Mouse (Mus musculus): ENCODE measurements at regions not wholly inside any gene's neighbourhood (a gene's known extent, or its start where the extent isn't known, plus 50 kb on each side); places are given as distances from the start of the nearest gene placed in this dataset.
"Not testable (repeated sequence)": the region's sequence is repeated elsewhere in the genome, so short reads cannot be mapped to it uniquely, and the experiment has no call there.

- DNase-seq (ENCODE audit: low spot score in 2 of 2), result peak in 1 of 2 experiments; percentile 91
These were observed 174.6 kb upstream of the Olfr1324 start for GRCm38 (mm10) chrX:50602881-50603280.

DNA sequence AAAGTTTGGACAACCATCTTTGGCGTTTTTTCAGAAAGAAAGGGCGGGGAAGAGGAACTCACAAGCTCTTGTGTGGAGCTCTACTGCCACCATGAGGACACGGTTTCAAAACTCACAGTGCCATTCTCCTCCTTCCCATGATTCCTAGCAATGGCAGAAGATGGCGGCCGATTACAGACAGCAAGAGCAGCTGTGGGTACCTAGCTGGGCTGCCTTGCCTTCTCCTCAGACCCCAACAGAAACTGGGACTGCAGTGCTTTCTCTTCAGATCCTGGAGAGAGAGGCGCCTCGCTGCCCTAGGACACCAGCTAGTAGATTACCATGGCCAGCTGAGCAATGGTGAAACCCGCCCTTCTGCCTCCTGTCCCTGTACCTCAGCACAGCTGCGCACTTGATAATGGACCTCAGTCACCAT lies 174.2 kb upstream of the Olfr1324 start:
- DNase-seq (ENCODE audit: low spot score in 2 of 2), result not testable (repeated sequence)

DNA sequence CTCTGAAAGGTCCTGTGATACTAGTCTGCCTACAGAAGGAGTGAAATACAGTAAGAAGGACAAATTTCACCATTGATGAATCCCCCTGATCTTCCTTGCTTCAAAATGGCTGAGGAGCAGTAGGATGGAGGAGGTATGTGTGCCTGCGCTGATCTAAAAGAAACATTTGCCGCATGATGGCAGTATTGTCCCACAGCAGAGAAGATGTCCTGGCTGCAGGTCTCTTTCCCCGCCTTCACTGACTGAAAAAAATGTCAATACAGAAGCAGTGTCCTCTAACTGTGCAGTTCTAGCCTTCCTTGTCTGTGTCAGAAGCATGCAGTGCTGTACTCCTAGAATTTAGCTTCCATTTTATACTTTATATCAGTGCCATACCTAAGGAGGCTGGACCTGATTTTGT lies 172.0 kb upstream of the Olfr1324 start:
- DNase-seq (ENCODE audit: low spot score in 2 of 2), result peak in 1 of 2 experiments; percentile 84

DNA sequence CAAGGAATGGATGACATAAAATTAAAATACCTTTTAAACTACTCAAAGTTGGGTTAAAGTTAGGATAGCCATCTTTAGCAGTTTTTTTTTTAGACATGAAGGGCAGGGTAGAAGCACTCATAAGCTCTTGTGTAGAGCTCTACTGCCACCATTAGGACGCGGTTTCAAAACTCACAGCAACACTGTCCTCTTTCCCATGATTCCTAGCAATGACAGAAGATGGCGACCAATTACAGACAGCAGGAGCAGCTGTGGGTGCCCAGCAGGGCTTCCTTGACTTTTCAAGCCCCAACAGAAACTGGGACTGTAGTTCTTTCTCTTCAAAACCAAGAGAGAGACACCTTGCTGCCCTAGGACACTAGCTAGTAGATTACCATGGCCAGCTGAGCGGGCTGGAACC lies 171.5 kb upstream of the Olfr1324 start:
- DNase-seq (ENCODE audit: low spot score in 2 of 2), result peak in 1 of 2 experiments; percentile 81

GRCm38 (mm10) chrX:50597626-50598025 lies 169.3 kb upstream of the Olfr1324 start:
- DNase-seq (ENCODE audit: low spot score in 2 of 2), result not testable (repeated sequence)

GRCm38 (mm10) chrX:50597105-50597504 lies 168.8 kb upstream of the Olfr1324 start:
- peak in 1 of 2 experiments; percentile 61 for DNase-seq (ENCODE audit: low spot score in 2 of 2)

GRCm38 (mm10) chrX:50594976-50595375 lies 166.7 kb upstream of the Olfr1324 start:
- DNase-seq (ENCODE audit: low spot score in 2 of 2), result not testable (repeated sequence)

- no peak for DNase-seq (ENCODE audit: low spot score in 2 of 2)
These were observed 163.2 kb upstream of the Olfr1324 start for GRCm38 (mm10) chrX:50591477-50591876.

GRCm38 (mm10) chrX:50590673-50591341 lies 162.5 kb upstream of the Olfr1324 start:
- DNase-seq (ENCODE audit: low spot score in 2 of 2), result peak in 1 of 2 experiments; percentile 49

GRCm38 (mm10) chrX:50588892-50589291 lies 160.6 kb upstream of the Olfr1324 start:
- DNase-seq (ENCODE audit: low spot score in 2 of 2), result no peak

GRCm38 (mm10) chrX:50583741-50584580 lies 155.7 kb upstream of the Olfr1324 start:
- peak in 1 of 2 experiments; percentile 40 for DNase-seq (ENCODE audit: low spot score in 2 of 2)

DNA sequence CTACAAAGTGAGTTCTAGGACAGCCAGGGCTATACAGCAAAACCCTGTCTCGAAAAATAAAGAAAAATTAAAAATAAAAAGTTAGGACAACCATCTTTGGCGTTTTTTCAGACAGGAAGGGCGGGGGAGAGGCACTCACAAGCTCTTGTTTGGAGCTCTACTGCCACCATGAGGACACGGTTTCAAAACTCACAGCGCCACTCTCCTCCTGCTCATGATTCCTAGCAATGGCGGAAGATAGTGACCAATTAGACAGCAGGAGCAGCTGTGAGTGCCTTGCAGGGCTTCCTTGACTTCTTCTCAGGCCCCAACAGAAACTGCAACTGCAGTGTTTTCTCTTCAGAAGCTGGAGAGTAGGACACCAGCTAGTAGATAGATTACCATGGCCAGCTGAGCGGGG lies 151.9 kb upstream of the Olfr1324 start:
- peak in 1 of 2 experiments; percentile 61 for DNase-seq (ENCODE audit: low spot score in 2 of 2)

DNA sequence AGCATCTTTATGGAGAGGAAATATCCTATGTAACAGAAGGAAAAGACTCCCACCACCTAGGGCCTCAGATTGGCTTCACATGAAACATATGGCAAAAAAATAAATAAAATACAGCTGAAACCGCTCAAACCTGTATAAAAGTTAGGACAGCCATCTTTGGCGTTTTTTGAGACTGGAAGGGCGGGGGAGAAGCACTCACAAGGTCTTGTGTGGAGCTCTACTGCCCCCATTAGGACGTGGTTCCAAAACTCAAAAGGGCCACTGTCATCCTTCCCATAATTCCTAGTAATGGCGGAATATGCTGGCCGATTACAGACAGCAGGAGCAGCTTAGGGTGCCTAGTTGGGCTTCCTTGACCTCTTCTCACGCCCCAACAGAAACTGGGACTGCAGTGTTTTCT lies 148.5 kb upstream of the Olfr1324 start:
- peak; percentile 6 to 82 for DNase-seq (ENCODE audit: low spot score in 2 of 2)

- DNase-seq (ENCODE audit: low spot score in 2 of 2), result peak in 1 of 2 experiments; percentile 80
These were observed 144.1 kb upstream of the Olfr1324 start for GRCm38 (mm10) chrX:50572191-50573095.

- DNase-seq (ENCODE audit: low spot score in 2 of 2), result peak in 1 of 2 experiments; percentile 75
These were observed 140.8 kb upstream of the Olfr1324 start for GRCm38 (mm10) chrX:50569087-50569486.

DNA sequence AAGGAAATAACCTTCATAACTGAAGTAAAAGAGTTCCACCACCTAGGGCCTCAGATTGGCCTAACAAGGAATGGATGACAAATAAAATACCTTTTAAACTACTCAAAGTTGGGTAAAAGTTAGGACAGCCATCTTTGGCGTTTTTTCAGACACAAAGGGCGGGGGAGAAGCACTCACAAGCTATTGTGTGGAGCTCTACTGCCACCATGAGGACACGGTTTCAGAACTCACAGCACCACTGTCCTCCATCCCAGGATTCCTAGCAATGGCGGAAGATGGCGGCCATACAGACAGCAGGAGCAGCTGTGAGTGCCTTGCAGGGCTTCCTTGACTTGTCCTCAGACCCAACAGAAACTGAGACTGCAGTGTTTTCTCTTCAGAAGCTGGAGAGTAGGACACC lies 138.0 kb upstream of the Olfr1324 start:
- DNase-seq (ENCODE audit: low spot score in 2 of 2), result peak in 1 of 2 experiments; percentile 82

DNA sequence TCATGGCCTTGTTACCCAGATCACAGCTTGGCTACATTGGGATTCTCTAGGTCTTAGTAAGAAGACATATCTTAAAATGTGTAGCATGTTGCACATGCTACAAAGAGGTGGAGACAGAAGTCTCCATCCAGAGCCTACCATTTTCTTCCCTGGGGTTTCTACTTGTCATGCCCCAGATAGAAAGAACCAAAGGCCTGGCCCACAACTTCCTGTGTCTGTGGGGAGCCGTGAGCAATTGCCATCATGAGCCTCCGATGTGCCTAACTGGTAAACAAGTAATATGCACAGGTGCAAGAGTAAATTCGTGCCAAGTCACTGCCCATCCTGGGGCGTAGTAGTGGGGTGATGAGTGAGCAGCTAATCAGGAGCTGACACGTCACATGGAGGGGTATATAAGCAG lies 136.7 kb upstream of the Olfr1324 start:
- not testable (repeated sequence) for DNase-seq (ENCODE audit: low spot score in 2 of 2)

DNA sequence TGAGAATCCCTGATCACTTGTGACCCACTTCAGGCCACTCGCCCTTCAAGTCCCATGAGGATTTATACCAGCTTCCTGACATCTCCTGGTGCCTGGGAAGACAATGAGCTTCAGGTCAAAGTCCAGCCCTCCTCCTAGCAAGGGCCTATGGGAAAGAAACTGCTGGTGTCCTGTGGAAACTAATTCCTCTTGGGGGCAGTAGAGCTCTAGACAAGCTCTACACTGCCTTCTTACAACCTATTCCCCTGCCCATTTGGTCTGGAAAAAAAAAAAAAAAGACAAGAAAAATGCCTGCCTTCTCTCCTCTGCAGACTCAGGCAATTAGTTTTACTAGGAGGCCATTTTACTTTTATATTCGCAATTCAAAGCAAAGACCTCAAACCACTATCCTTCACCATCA lies 132.6 kb upstream of the Olfr1324 start:
- peak in 1 of 2 experiments; percentile 6 for DNase-seq (ENCODE audit: low spot score in 2 of 2)

- peak in 1 of 2 experiments; percentile 43 for DNase-seq (ENCODE audit: low spot score in 2 of 2)
These were observed 122.0 kb upstream of the Olfr1324 start for GRCm38 (mm10) chrX:50550297-50550696.

DNA sequence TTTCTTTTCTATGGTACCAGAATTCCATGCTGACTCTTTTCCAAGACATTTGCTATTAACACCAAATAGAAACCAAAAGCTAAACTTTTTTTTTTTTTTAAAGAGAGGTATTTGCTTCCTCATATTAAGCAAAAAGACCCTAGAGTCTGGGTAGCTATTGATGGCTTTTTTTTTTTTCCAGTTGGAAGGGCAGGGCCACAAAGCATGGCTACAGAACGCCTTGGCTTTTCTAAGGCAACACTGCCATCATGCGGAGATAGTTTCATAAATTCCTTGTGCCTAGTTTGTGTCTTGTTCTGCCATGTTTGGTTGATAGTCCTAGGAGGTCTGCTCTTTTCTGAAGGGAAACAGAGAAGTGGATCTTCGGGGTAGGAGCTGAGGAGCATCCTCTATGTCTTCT lies 121.4 kb upstream of the Olfr1324 start:
- DNase-seq (ENCODE audit: low spot score in 2 of 2), result peak in 1 of 2 experiments; percentile 66

GRCm38 (mm10) chrX:50537785-50538159 lies 109.5 kb upstream of the Olfr1324 start:
- not testable (repeated sequence) for DNase-seq (ENCODE audit: low spot score in 2 of 2)
